Mouse (Mus musculus) embryonic facial prominence, embryonic 11.5 days (tissue): ENCODE data around the gene Msx3. TPM values are rescaled to one million over a fixed set of nuclear protein-coding genes. Genes with fewer than 3 reads are reported as not detected.

Source experiments
- ATAC-seq: fragments of 200-750 bp; cut with Nextera tagmentation; replicated peaks from 2 replicates; pipeline ENCODE4 v1.8.0; 2017; ENCODE audit warnings: low read depth; ENCODE audit not compliant: insufficient number of reproducible peaks, low FRiP score, low TSS enrichment
- DNase-seq: peaks from one replicate; pipeline ENCODE4 v3.0.0-alpha.2; 2015; ENCODE audit warnings: low spot score
- H3K27ac ChIP-seq: fragments of 300-500 bp; sonication (generic); replicated peaks from 2 replicates; pipeline ENCODE4 v1.5.1; 2014; ENCODE audit warnings: mild to moderate bottlenecking, low read depth, low read length, control low read depth
- H3K27me3 ChIP-seq: fragments of 300-500 bp; sonication (generic); 2 replicates; pipeline ENCODE4 v1.6.1; 2014; ENCODE audit warnings: mild to moderate bottlenecking, low read length, moderate library complexity, mixed read lengths; ENCODE audit not compliant: control insufficient read depth, insufficient read depth
- H3K36me3 ChIP-seq: fragments of 300-500 bp; sonication (generic); replicated peaks from 2 replicates; pipeline ENCODE4 v1.6.1; 2014; ENCODE audit warnings: low read depth, mild to moderate bottlenecking, low read length, moderate library complexity, mixed read lengths; ENCODE audit not compliant: control insufficient read depth, insufficient read depth
- H3K4me1 ChIP-seq: fragments of 300-500 bp; sonication (generic); 2 replicates; pipeline ENCODE4 v1.6.1; 2014; ENCODE audit warnings: low read length, mixed read lengths; ENCODE audit not compliant: control insufficient read depth, insufficient read depth
- H3K4me2 ChIP-seq: fragments of 300-500 bp; sonication (generic); 2 replicates; pipeline ENCODE4 v1.6.1; 2014; ENCODE audit warnings: low read depth, mild to moderate bottlenecking, control low read depth, low read length, moderate library complexity
- H3K4me3 ChIP-seq: fragments of 300-500 bp; sonication (generic); 2 replicates; pipeline ENCODE4 v1.5.1; 2014; ENCODE audit warnings: low read depth, low read length, control low read depth
- H3K9ac ChIP-seq: fragments of 300-500 bp; sonication (generic); replicated peaks from 2 replicates; pipeline ENCODE4 v1.6.1; 2014; ENCODE audit warnings: mild to moderate bottlenecking, control low read depth, low read length
- H3K9me3 ChIP-seq: fragments of 300-500 bp; sonication (generic); replicated peaks from 2 replicates; pipeline ENCODE4 v1.6.1; 2016; ENCODE audit warnings: mild to moderate bottlenecking, low read length, inconsistent platforms, mixed read lengths; ENCODE audit not compliant: control insufficient read depth
- WGBS: fragments of 180-500 bp; shearing (Covaris S2); extraction: QIAGEN DNeasy Blood & Tissue Kit; methylation state at CpG from one replicate; pipeline ENCODE4 v1.1.7; 2014; 5-methylcytosine and 5-hydroxymethylcytosine counted together
- polyA plus RNA-seq: library from polyadenylated mRNA; unstranded; fragments of >200 nt; fragmentation: Nextera tagmentation; extraction: Ambion mirVana; gene quantifications from 2 replicates; pipeline ENCODE4 v1.2.1, GENCODE M21; 2014

The Msx3 gene
- polyA plus RNA-seq, 1 experiment from 2014 or later, result 3.9 TPM

GRCm38 (mm10) chr7:140081408-140082241 lies 32.7 kb upstream of the Msx3 start:
- 17% methylated on average over 20 of the region's 20 CpGs for WGBS
- no peaks in the 10 kb centered on the region for H3K9me3 ChIP-seq
- H3K36me3 ChIP-seq, result no peaks in the 10 kb centered on the region
- ATAC-seq (no peak), DNase-seq (no peak)
- H3K4me1 ChIP-seq, result 0 out of 2 replicates have a peak, but pooled peaks cover 3% of the 10 kb centered on the region
- H3K27me3 ChIP-seq, result peaks cover 24% of the 10 kb centered on the region
- no peak overlapping the region; the same call in 1 of the 2 replicates for H3K4me2 ChIP-seq
- no peak overlapping the region; the same call in 1 of the 2 replicates for H3K9ac ChIP-seq
- H3K4me3 ChIP-seq, result no peak overlapping the region
- H3K27ac ChIP-seq, result no peak overlapping the region

- peak; percentile 94 for DNase-seq
- Histone ChIP-seq H3K4me3 (peak overlapping the region; percentile 17; the same call in 1 of the 2 replicates), H3K9me3 (no peaks in the 10 kb centered on the region), H3K9ac (peak overlapping the region; percentile 22), H3K27me3 (peaks cover 24% of the 10 kb centered on the region), H3K27ac (no peak overlapping the region), H3K4me2 (peak overlapping the region; percentile 41), H3K4me1 (0 out of 2 replicates have a peak, but pooled peaks cover 3% of the 10 kb centered on the region), H3K36me3 (no peaks in the 10 kb centered on the region)
- peak; percentile 71 for ATAC-seq
- 2% methylated on average over 24 of the region's 24 CpGs for WGBS
Observed at GRCm38 (mm10) chr7:140080503-140081156, 31.7 kb upstream of the Msx3 start.

- 7% methylated on average over 5 of the region's 5 CpGs for WGBS
- H3K27ac ChIP-seq, result no peak overlapping the region
- ATAC-seq, result no peak
- no peaks in the 10 kb centered on the region for H3K36me3 ChIP-seq
- no peaks in the 10 kb centered on the region for H3K9me3 ChIP-seq
- H3K9ac ChIP-seq, result no peak overlapping the region
- H3K27me3 ChIP-seq, result peaks cover 24% of the 10 kb centered on the region
- DNase-seq, result peak; percentile 84
- no peak overlapping the region for H3K4me3 ChIP-seq
- H3K4me1 ChIP-seq, result 0 out of 2 replicates have a peak, but pooled peaks cover 3% of the 10 kb centered on the region
- H3K4me2 ChIP-seq, result no peak overlapping the region
Observed at GRCm38 (mm10) chr7:140078711-140079110, 29.8 kb upstream of the Msx3 start.

GRCm38 (mm10) chr7:140077698-140078097 lies 28.8 kb upstream of the Msx3 start:
- DNase-seq (no peak), ATAC-seq (no peak)
- no peak overlapping the region for H3K9ac ChIP-seq
- 82% methylated on average over 6 of the region's 6 CpGs for WGBS
- no peak overlapping the region for H3K4me2 ChIP-seq
- H3K27me3 ChIP-seq, result peaks cover 24% of the 10 kb centered on the region
- H3K27ac ChIP-seq, result no peak overlapping the region
- H3K9me3 ChIP-seq, result no peaks in the 10 kb centered on the region
- H3K4me1 ChIP-seq, result 0 out of 2 replicates have a peak, but pooled peaks cover 3% of the 10 kb centered on the region
- no peak overlapping the region for H3K4me3 ChIP-seq
- H3K36me3 ChIP-seq, result no peaks in the 10 kb centered on the region

- H3K9me3 ChIP-seq, result no peaks in the 10 kb centered on the region
- peak overlapping the region; percentile 48 for H3K9ac ChIP-seq
- H3K4me3 ChIP-seq, result peak overlapping the region; percentile 3; the same call in 1 of the 2 replicates
- no peaks in the 10 kb centered on the region for H3K4me1 ChIP-seq
- no peaks in the 10 kb centered on the region for H3K36me3 ChIP-seq
- H3K27me3 ChIP-seq, result no peaks in the 10 kb centered on the region
- ATAC-seq, result peak; percentile 18; the same call in 1 of the 2 replicates
- 34% methylated on average over 38 of the region's 39 CpGs for WGBS
- DNase-seq, result no peak
- peak overlapping the region; percentile 28 for H3K4me2 ChIP-seq
- H3K27ac ChIP-seq, result no peak overlapping the region
Observed at GRCm38 (mm10) chr7:140070042-140070711, 21.3 kb upstream of the Msx3 start.

GRCm38 (mm10) chr7:140067397-140067796 lies 18.5 kb upstream of the Msx3 start:
- Histone ChIP-seq H3K4me1 (no peaks in the 10 kb centered on the region), H3K27ac (no peak overlapping the region), H3K9me3 (no peaks in the 10 kb centered on the region), H3K27me3 (peaks cover 5% of the 10 kb centered on the region; the same call in 1 of the 2 replicates), H3K36me3 (no peaks in the 10 kb centered on the region), H3K4me2 (no peak overlapping the region), H3K9ac (no peak overlapping the region), H3K4me3 (no peak overlapping the region)
- WGBS, result 68% methylated on average over 6 of the region's 6 CpGs
- ATAC-seq (no peak), DNase-seq (no peak)

GRCm38 (mm10) chr7:140063092-140063491 lies 14.2 kb upstream of the Msx3 start:
- no peaks in the 10 kb centered on the region for H3K9me3 ChIP-seq
- no peaks in the 10 kb centered on the region for H3K36me3 ChIP-seq
- no peak overlapping the region for H3K9ac ChIP-seq
- no peak overlapping the region for H3K4me2 ChIP-seq
- H3K27me3 ChIP-seq, result peaks cover 38% of the 10 kb centered on the region
- 23% methylated on average over 7 of the region's 7 CpGs for WGBS
- no peak overlapping the region for H3K27ac ChIP-seq
- DNase-seq (peak; percentile 84), ATAC-seq (no peak)
- H3K4me1 ChIP-seq, result 0 out of 2 replicates have a peak, but pooled peaks cover 4% of the 10 kb centered on the region
- no peak overlapping the region for H3K4me3 ChIP-seq
